Mouse (Mus musculus) liver, postnatal 0 days (tissue): ENCODE data around the gene Gpr139. TPM values are rescaled to one million over a fixed set of nuclear protein-coding genes. Genes with fewer than 3 reads are reported as not detected.
A peak's percentile ranks its signal among the peaks of the same experiment; 100 is the strongest.

Experiments used
- ATAC-seq: fragments of 200-750 bp; cut with Nextera tagmentation; 2 replicates; pipeline ENCODE4 v1.8.0; 2017; ENCODE audit warnings: mild to moderate bottlenecking, moderate library complexity
- DNase-seq: peaks from one replicate; pipeline ENCODE4 v3.0.0-alpha.2; 2016
- H3K27ac ChIP-seq: fragments of 300-500 bp; sonication (generic); 2 replicates; pipeline ENCODE4 v1.5.1; 2014; ENCODE audit warnings: antibody characterized with exemption, moderate library complexity, mild to moderate bottlenecking, low read depth
- H3K27me3 ChIP-seq: fragments of 300-500 bp; sonication (generic); 2 replicates; pipeline ENCODE4 v1.6.1; 2014; ENCODE audit warnings: low read length, control low read depth, mixed read lengths; ENCODE audit not compliant: insufficient read depth
- H3K36me3 ChIP-seq: fragments of 300-500 bp; sonication (generic); replicated peaks from 2 replicates; pipeline ENCODE4 v1.6.1; 2014; ENCODE audit warnings: mild to moderate bottlenecking, control low read depth, low read length, moderate library complexity, mixed read lengths; ENCODE audit not compliant: insufficient read depth
- H3K4me1 ChIP-seq: fragments of 300-500 bp; sonication (generic); 2 replicates; pipeline ENCODE4 v1.6.1; 2014; ENCODE audit warnings: antibody characterized with exemption, mild to moderate bottlenecking, control low read depth; ENCODE audit not compliant: insufficient read depth
- H3K4me2 ChIP-seq: fragments of 300-500 bp; sonication (generic); 2 replicates; pipeline ENCODE4 v1.6.1; 2014; ENCODE audit warnings: low read depth, mild to moderate bottlenecking, low read length, moderate library complexity, mixed read lengths
- H3K4me3 ChIP-seq: fragments of 300-500 bp; sonication (generic); 2 replicates; pipeline ENCODE4 v1.5.1; 2014; ENCODE audit warnings: low read depth, low read length
- H3K9ac ChIP-seq: fragments of 300-500 bp; sonication (generic); replicated peaks from 2 replicates; pipeline ENCODE4 v1.6.1; 2014; ENCODE audit warnings: mild to moderate bottlenecking, moderate library complexity
- H3K9me3 ChIP-seq: fragments of 300-500 bp; sonication (generic); 2 replicates; pipeline ENCODE4 v1.6.1; 2016; ENCODE audit warnings: mild to moderate bottlenecking, control low read depth, low read length, mixed read lengths
- CTCF ChIP-seq: sonication (generic); IDR thresholded peaks from 2 replicates; pipeline ENCODE4 v1.5.1; 2016; ENCODE audit warnings: antibody characterized with exemption, low read depth
- EP300 ChIP-seq: IDR thresholded peaks from 2 replicates; pipeline ENCODE4 v1.6.1; 2016; ENCODE audit warnings: antibody characterized with exemption, low read depth, mild to moderate bottlenecking
- whole genome bisulfite sequencing: fragments of 180-500 bp; shearing (Covaris S2); extraction: QIAGEN DNeasy Blood & Tissue Kit; methylation state at CpG from one replicate; pipeline ENCODE4 v1.1.7; 2014; ENCODE audit not compliant: insufficient replicate concordance; 5-methylcytosine and 5-hydroxymethylcytosine counted together
- polyA plus RNA-seq: library from polyadenylated mRNA; unstranded; fragments of >200 nt; fragmentation: Nextera tagmentation; extraction: Ambion mirVana; gene quantifications from 2 replicates; pipeline ENCODE4 v1.2.1, GENCODE M21; 2015

The Gpr139 gene
- not detected in 2 replicates for polyA plus RNA-seq

DNA sequence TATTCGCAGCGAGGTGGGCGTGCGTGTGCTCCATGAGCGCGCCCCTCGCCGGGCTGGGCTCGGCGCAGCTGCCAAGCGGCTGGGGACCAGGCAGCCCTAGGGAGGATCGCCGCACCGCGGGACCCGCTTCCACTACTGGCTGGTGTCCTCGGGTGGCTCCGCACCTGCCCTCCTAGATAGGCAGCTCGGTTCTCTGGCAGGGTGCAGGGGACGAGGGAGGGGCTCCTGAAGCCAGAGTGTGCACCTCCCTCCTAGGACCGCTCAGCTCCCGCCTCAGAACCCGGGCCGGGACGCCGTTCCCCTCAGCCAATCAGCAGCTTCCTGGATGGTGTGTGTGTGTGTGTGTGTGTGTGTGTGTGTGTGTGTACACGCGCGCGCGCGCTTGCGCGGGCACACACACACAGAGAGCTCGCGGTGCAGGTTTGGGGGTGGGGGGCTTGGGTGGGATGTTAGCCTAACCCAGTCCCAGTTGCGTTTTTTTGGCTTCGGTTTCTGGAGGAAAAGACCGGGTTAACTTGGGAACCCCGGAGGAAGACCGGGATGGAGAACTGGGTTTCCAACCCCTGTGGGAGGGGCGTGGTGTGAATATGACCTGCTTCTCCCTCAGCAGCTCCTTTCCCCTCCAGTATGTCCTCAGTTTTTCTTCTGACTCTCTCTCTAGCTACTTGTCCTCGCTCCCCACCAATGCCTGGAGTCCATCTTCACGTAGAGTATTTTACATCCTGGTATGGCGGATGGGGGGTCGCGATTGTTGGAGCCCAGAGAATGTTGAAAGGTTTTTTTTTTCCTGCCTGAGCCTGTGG is at the start of gene Gpr139:
Gene Gpr139, minus strand, starts transcription at position 263 of the 803 bp plus-strand sequence.
- no peak within 1 kb of the TSS for H3K27ac ChIP-seq
- H3K36me3 ChIP-seq: no peaks in the 10 kb centered on the region
- WGBS: 3% methylated on average over 46 of the region's 47 CpGs
- no peak for TF ChIP-seq CTCF
- no peak for TF ChIP-seq EP300
- H3K9me3 ChIP-seq: no peaks in the 10 kb centered on the region
- no peaks in the 10 kb centered on the region for H3K4me1 ChIP-seq
- DNase-seq (no peak), ATAC-seq (no peak)
- 0 out of 2 replicates have a peak within 1 kb of the TSS, but pooled peaks have one; percentile 26 for H3K4me2 ChIP-seq
- no peak within 1 kb of the TSS for H3K9ac ChIP-seq
- no peak within 1 kb of the TSS for H3K4me3 ChIP-seq
- peaks cover 21% of the 10 kb centered on the region for H3K27me3 ChIP-seq

DNA sequence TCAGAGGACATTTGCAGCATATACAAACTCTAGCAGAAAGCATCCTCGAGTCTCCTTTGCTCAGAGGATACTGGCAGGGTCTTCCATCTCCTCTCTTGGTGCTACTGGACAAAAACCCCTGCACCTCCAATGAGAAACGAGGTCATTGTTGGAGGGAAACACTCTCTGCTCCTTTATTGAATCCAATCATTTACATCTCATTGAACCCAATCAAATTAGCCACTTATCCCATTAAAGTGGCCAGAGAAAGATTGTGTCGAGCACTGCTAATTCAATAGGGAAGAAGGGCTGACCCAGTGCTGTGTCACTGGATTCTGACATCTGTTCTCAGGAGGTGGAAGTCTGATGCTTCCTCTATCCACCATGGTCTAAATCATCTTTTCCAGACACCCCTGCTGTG is 46.6 kb upstream of the Gpr139 start:
- Histone ChIP-seq H3K9ac (no peak overlapping the region), H3K27me3 (no peaks in the 10 kb centered on the region), H3K9me3 (no peaks in the 10 kb centered on the region), H3K4me1 (no peaks in the 10 kb centered on the region), H3K27ac (no peak overlapping the region), H3K4me2 (no peak overlapping the region), H3K4me3 (no peak overlapping the region), H3K36me3 (no peaks in the 10 kb centered on the region)
- ATAC-seq (no peak), DNase-seq (no peak)
- 42% methylated on average over 3 of the region's 3 CpGs for WGBS
- TF ChIP-seq EP300 (no peak), CTCF (no peak)

- H3K9me3 ChIP-seq: no peaks in the 10 kb centered on the region; the same call in 1 of the 2 replicates
- H3K4me1 ChIP-seq: no peaks in the 10 kb centered on the region
- H3K27me3 ChIP-seq: no peaks in the 10 kb centered on the region
- no peaks in the 10 kb centered on the region for H3K36me3 ChIP-seq
- no peak for DNase-seq
- H3K27ac ChIP-seq: no peak overlapping the region
- no peak for ATAC-seq
- no peak overlapping the region for H3K4me3 ChIP-seq
- no peak overlapping the region for H3K9ac ChIP-seq
- H3K4me2 ChIP-seq: no peak overlapping the region
- 66% methylated on average over 4 of the region's 4 CpGs for WGBS
- TF ChIP-seq CTCF (no peak), EP300 (no peak)
These were observed 38.3 kb upstream of the Gpr139 start for GRCm38 (mm10) chr7:119222706-119223105.

DNA sequence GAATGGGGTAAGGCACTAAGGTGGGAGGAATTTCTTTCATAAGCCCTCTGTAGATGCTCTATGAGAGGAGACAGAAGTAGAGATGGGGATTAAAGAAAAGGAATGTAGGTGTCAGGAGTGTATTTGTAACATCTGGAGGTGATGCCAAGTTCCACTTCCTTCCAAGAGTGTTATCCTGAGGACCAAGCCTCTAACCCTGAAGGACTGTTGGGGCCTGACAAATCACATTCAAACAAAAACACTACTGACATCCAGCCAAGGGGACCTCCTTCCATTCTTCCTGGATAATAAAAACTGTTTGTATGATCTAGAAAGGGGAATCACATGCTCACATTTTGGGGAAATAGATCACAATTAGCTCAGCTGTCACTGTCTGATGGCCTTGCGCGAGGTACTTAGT is 34.7 kb upstream of the Gpr139 start:
- Histone ChIP-seq H3K27me3 (no peaks in the 10 kb centered on the region), H3K4me1 (no peaks in the 10 kb centered on the region), H3K9ac (no peak overlapping the region), H3K9me3 (no peaks in the 10 kb centered on the region; the same call in 1 of the 2 replicates), H3K4me3 (no peak overlapping the region), H3K4me2 (no peak overlapping the region), H3K27ac (no peak overlapping the region), H3K36me3 (no peaks in the 10 kb centered on the region)
- TF ChIP-seq CTCF (no peak), EP300 (no peak)
- 78% methylated on average over 2 of the region's 2 CpGs for WGBS
- DNase-seq (no peak), ATAC-seq (no peak)

- Histone ChIP-seq H3K27me3 (no peaks in the 10 kb centered on the region), H3K4me3 (no peak overlapping the region), H3K27ac (no peak overlapping the region), H3K36me3 (no peaks in the 10 kb centered on the region), H3K4me2 (no peak overlapping the region), H3K9ac (no peak overlapping the region), H3K9me3 (no peaks in the 10 kb centered on the region), H3K4me1 (no peaks in the 10 kb centered on the region)
- WGBS: 66% methylated on average over 3 of the region's 3 CpGs
- ATAC-seq (no peak), DNase-seq (no peak)
- TF ChIP-seq CTCF (no peak), EP300 (no peak)
These were observed 22.8 kb upstream of the Gpr139 start for GRCm38 (mm10) chr7:119207251-119207650.

- DNase-seq: peak; percentile 39
- WGBS: 9% methylated on average over 11 of the region's 11 CpGs
These were observed 2.0 kb upstream of the Gpr139 start for GRCm38 (mm10) chr7:119186374-119186773.

More at GRCm38 (mm10) chr7:119186374-119186773, 2.0 kb upstream of the Gpr139 start:
- Histone ChIP-seq H3K9ac (no peak overlapping the region), H3K4me1 (no peaks in the 10 kb centered on the region), H3K4me2 (no peak overlapping the region), H3K4me3 (no peak overlapping the region), H3K36me3 (no peaks in the 10 kb centered on the region), H3K9me3 (no peaks in the 10 kb centered on the region), H3K27ac (no peak overlapping the region), H3K27me3 (peaks cover 21% of the 10 kb centered on the region)
- ATAC-seq: no peak
- TF ChIP-seq CTCF (peak; percentile 55), EP300 (no peak)
